Mouse (Mus musculus) liver, embryonic 14.5 days (tissue): ENCODE data around the gene Elavl2. TPM values are rescaled to one million over a fixed set of nuclear protein-coding genes. Genes with fewer than 3 reads are reported as not detected.

Experiments used
- ATAC-seq: fragments of 200-750 bp; cut with Nextera tagmentation; 2 replicates; pipeline ENCODE4 v1.8.0; 2017; ENCODE audit warnings: moderate number of reproducible peaks, mild to moderate bottlenecking, moderate library complexity; ENCODE audit not compliant: insufficient read depth
- DNase-seq, 3 experiments: peaks; one replicate each; pipeline ENCODE4 v3.0.0-alpha.2; 2012 to 2013; ENCODE audit warnings: low read depth in 3 of 3, low spot score in 3 of 3
- H3K27ac ChIP-seq: fragments of 300-500 bp; sonication (generic); 2 replicates; pipeline ENCODE4 v1.5.1; 2014; ENCODE audit warnings: moderate library complexity, mild to moderate bottlenecking, control low read depth, inconsistent platforms
- H3K27me3 ChIP-seq: fragments of 300-500 bp; sonication (generic); 2 replicates; pipeline ENCODE4 v1.6.1; 2014; ENCODE audit warnings: mild to moderate bottlenecking, low read length, moderate library complexity; ENCODE audit not compliant: control insufficient read depth, insufficient read depth
- H3K36me3 ChIP-seq: fragments of 300-500 bp; sonication (generic); replicated peaks from 2 replicates; pipeline ENCODE4 v1.6.1; 2014; ENCODE audit warnings: low read depth; ENCODE audit not compliant: control insufficient read depth, insufficient read depth
- H3K4me1 ChIP-seq, 2 experiments: fragments of 200-500 bp in 1 of 2; fragments of 300-500 bp in 1 of 2; sonication (generic) in 1 of 2; replicated peaks; 2 replicates each; pipeline ENCODE4 v1.6.1; 2012 to 2014; ENCODE audit warnings: antibody characterized with exemption in 1 of 2, inconsistent platforms in 1 of 2, low read length in 1 of 2; ENCODE audit not compliant: control insufficient read depth in 2 of 2, insufficient read depth in 2 of 2
- H3K4me2 ChIP-seq: fragments of 300-500 bp; sonication (generic); 2 replicates; pipeline ENCODE4 v1.6.1; 2014; ENCODE audit warnings: low read depth, mild to moderate bottlenecking, control low read depth, moderate library complexity
- H3K4me3 ChIP-seq, 2 experiments: fragments of 200-500 bp in 1 of 2; fragments of 300-500 bp in 1 of 2; sonication (generic) in 1 of 2; 2 replicates each; pipeline ENCODE4 v1.5.1; 2012 to 2014; ENCODE audit warnings: low read depth in 2 of 2, low read length in 2 of 2, mild to moderate bottlenecking in 2 of 2, control low read depth in 1 of 2, inconsistent platforms in 1 of 2, moderate library complexity in 1 of 2; ENCODE audit not compliant: insufficient read depth in 1 of 2
- H3K9ac ChIP-seq: fragments of 300-500 bp; sonication (generic); replicated peaks from 2 replicates; pipeline ENCODE4 v1.6.1; 2014; ENCODE audit warnings: mild to moderate bottlenecking, control low read depth, moderate library complexity
- H3K9me3 ChIP-seq: fragments of 300-500 bp; sonication (generic); 2 replicates; pipeline ENCODE4 v1.6.1; 2016; ENCODE audit warnings: low read length, mixed read lengths; ENCODE audit not compliant: control insufficient read depth
- CTCF ChIP-seq: IDR thresholded peaks from 2 replicates; pipeline ENCODE4 v1.5.1; 2016; ENCODE audit warnings: antibody characterized with exemption, low read depth, control low read depth
- EP300 ChIP-seq: IDR thresholded peaks from 2 replicates; pipeline ENCODE4 v1.6.1; 2016; ENCODE audit warnings: antibody characterized with exemption, low read depth
- WGBS: fragments of 180-500 bp; shearing (Covaris S2); extraction: QIAGEN DNeasy Blood & Tissue Kit; methylation state at CpG from one replicate; pipeline ENCODE4 v1.1.7; 2014; ENCODE audit not compliant: insufficient replicate concordance; 5-methylcytosine and 5-hydroxymethylcytosine counted together
- polyA plus RNA-seq, 2 experiments: library from polyadenylated mRNA; depleted of rRNA in 1 of 2; stranded (reverse) in 1 of 2; unstranded in 1 of 2; fragments of >200 nt; fragmentation: Nextera tagmentation in 1 of 2; extraction: Ambion mirVana in 1 of 2; gene quantifications; 2 replicates each; pipeline versions ENCODE4 v1.2.1 to v1.2.3; 2012 to 2014

Elavl2 gene
- polyA plus RNA-seq, 2 experiments, result 0.03 to 0.32 TPM

DNA sequence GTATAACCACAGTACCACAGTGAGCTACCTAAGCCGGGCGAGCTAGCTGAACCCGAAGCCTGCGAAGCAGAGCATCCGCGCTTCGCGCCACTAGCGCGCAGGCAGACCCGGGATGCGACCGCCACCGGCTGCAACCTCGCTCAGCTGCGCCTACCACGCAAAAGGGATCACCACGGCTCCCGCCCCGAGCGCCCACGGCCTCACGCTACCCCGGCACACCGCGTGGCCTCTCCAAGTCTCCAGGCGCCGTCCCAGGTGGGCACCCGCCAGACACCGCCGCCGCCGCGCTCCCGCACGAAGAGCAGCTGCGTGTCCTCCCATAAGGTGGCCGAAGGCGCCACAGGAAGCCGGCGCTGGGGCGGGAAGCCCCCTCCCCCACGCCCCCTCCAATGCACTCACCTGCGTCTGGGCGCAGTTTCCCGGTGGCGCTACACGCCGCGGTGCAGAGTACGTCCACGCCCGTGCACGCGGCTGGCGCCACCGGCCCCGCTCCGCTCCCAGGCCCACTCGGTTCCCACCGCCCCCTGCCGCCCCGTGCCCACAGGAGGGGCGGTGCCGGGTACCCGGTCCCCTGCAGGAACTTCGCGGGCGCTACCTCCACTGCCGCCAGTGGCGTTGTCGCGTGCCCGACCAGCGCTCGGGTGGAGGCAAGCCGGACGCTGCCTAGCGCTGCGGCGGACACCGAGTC, 29.3 kb downstream of the Elavl2 start:
- Histone ChIP-seq H3K9me3 (no peaks in the 10 kb centered on the region), H3K4me3 (peak overlapping the region; percentile 26 to 31; a peak in 3 of 4 replicates), H3K27ac (no peak overlapping the region), H3K27me3 (peaks cover 60% of the 10 kb centered on the region), H3K36me3 (no peaks in the 10 kb centered on the region), H3K4me1 (no peaks in the 10 kb centered on the region; a peak in 1 of 4 replicates), H3K4me2 (peak overlapping the region; percentile 55), H3K9ac (no peak overlapping the region)
- ATAC-seq (peak; percentile 18; the same call in 1 of the 2 replicates), DNase-seq (no peak)
- 1% methylated on average over 80 of the region's 82 CpGs for WGBS
- TF ChIP-seq CTCF (no peak), EP300 (no peak)

GRCm38 (mm10) chr4:91365276-91365675, 35.3 kb downstream of the Elavl2 start:
- no peak for ATAC-seq

GRCm38 (mm10) chr4:91363963-91364362, 36.6 kb downstream of the Elavl2 start:
- no peak for ATAC-seq
- no peak for TF ChIP-seq EP300
- TF ChIP-seq CTCF, result no peak

More at GRCm38 (mm10) chr4:91365276-91365675, 35.3 kb downstream of the Elavl2 start:
- Histone ChIP-seq H3K4me2 (no peak overlapping the region), H3K27me3 (peaks cover 8% of the 10 kb centered on the region), H3K4me1 (no peaks in the 10 kb centered on the region), H3K36me3 (no peaks in the 10 kb centered on the region), H3K9me3 (no peaks in the 10 kb centered on the region), H3K9ac (no peak overlapping the region), H3K4me3 (no peak overlapping the region), H3K27ac (no peak overlapping the region)
- no peak for DNase-seq
- 67% methylated on average over 12 of the region's 12 CpGs for WGBS
- TF ChIP-seq CTCF, result no peak
- TF ChIP-seq EP300, result no peak

DNA sequence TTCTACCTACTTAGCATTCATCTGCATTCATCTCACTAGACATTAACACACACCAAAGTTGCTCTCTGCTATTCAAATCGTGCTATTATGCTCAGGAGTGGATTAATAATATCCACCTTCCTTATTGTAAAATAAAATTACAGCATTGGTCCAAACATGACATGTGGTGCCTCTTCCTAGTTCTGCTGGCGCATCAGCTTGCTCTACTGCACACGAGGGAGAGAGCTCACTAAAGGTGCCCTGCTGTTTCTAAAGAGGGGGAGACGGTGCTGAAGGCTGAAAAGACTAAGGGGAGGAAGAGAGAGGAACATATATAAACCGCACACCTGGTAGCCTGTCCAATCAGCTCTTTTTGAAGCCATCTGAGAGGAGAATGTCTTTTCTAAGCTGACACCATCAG, 38.1 kb downstream of the Elavl2 start:
- TF ChIP-seq EP300 (no peak), CTCF (no peak)
- H3K27me3 ChIP-seq, result no peaks in the 10 kb centered on the region
- no peaks in the 10 kb centered on the region for H3K9me3 ChIP-seq
- ATAC-seq, result no peak
- H3K36me3 ChIP-seq, result no peaks in the 10 kb centered on the region
- H3K9ac ChIP-seq, result no peak overlapping the region
- H3K27ac ChIP-seq, result no peak overlapping the region
- DNase-seq, result no peak
- no peak overlapping the region for H3K4me2 ChIP-seq
- WGBS, result 39% methylated on average over 5 of the region's 5 CpGs
- H3K4me3 ChIP-seq, result no peak overlapping the region
- H3K4me1 ChIP-seq, result no peaks in the 10 kb centered on the region

More at GRCm38 (mm10) chr4:91363963-91364362, 36.6 kb downstream of the Elavl2 start:
- Histone ChIP-seq H3K36me3 (no peaks in the 10 kb centered on the region), H3K4me3 (no peak overlapping the region), H3K9ac (no peak overlapping the region), H3K27ac (no peak overlapping the region), H3K4me2 (no peak overlapping the region), H3K27me3 (no peaks in the 10 kb centered on the region), H3K9me3 (no peaks in the 10 kb centered on the region), H3K4me1 (no peaks in the 10 kb centered on the region)
- DNase-seq, result no peak
- 61% methylated on average over 4 of the region's 4 CpGs for WGBS

DNA sequence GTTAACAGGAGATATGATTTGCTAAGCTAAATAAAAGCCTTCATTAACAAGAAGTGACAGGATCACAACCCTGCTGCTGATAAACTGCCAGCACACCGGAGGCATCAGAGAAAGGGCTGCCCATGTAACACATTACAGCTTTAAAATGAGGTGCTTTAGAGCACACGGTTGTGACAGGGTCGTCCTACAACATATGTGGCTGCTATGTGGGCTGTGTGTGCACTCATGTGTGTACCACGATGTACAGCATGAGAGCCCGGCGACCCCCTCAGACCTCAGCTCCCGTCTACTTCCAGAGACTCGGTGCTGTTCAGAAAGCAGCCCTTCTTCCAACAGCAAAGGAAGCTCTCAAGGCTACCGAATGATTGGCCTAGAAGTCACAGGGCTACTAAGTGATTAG, 47.4 kb downstream of the Elavl2 start:
- no peak for TF ChIP-seq EP300
- no peak for TF ChIP-seq CTCF
- Histone ChIP-seq H3K9ac (no peak overlapping the region), H3K36me3 (no peaks in the 10 kb centered on the region), H3K4me2 (no peak overlapping the region), H3K27me3 (no peaks in the 10 kb centered on the region), H3K27ac (no peak overlapping the region), H3K9me3 (no peaks in the 10 kb centered on the region), H3K4me3 (no peak overlapping the region), H3K4me1 (no peaks in the 10 kb centered on the region)
- ATAC-seq (no peak), DNase-seq (no peak)
- 63% methylated on average over 9 of the region's 9 CpGs for WGBS
